Mouse (Mus musculus) right cerebral cortex, postnatal 25 days (tissue): ENCODE results near the gene Cks1b.
A peak's percentile ranks its signal among the peaks of the same experiment; 100 is the strongest.

Experiments
- DNase-seq: peaks from one replicate; pipeline ENCODE4 v3.0.0; 2022

Gene Cks1b

DNA sequence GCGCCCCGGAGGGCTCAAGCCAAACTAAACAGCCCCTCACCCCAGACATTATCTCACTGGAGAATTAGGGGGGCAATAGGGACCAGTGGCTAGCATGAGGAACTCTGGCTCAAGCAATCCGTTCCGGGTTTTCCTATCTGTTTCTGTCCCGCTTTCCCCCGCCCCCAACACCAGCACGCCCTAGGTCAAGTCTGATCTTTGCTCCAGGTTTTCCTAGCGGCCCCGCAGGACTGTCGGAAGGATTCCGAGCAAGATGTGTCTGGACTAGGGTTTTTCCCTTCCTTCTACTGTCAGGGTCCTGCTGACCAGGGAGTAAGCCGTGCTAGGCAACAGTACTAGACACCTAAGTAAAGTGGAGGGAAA lies 23.3 kb downstream of the Cks1b start:
- DNase-seq = no peak

DNA sequence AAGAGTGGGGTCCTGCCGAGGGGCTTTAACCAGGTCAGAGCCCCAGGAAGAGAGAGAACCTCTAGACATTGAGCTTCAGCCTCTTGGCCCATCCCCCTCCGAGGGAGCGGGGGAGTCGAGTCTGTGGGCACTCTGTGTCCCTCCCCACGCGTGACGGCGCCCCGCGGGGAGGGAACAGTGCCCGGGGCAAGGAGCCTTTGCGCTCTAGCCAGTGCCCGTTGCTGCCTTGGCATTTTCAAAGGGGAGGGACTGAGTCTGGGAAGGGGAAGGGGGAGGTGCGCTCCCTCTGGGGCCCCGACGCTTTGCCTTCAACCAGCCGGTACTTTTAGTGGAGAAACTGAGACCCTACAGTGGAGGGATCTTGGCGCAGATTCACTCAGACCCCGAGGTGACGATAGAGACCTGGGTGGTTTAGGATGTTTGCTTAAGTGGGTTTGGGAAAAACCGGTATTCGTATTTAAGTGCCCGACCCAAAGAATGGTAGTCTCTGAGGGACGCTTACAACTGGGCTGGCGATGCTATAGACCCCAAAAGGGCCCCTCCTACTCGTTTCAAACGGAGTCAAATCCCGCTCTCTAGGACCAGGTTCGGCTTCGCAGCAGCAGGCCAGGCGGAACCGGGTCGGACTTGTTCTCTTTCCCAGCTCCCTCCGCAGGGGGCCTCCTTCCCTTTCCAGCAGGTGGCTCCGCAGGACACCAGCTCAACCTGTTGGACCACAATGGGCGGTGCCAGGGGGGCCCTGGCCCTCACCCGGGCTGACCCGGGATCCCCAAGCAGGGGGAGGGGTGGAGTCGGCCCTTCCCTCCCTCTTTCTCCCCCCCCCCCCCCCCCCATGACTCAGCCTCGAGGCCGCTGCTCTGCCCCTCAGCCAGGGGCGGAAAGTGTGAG lies 23.9 kb downstream of the Cks1b start, which contains the start of gene Zbtb7b:
TSS of gene Zbtb7b (minus strand) at position 771 of the 888 bp plus-strand sequence.
- DNase-seq = no peak

GRCm38 (mm10) chr3:89393605-89394004 lies 24.6 kb downstream of the Cks1b start:
- peak; percentile 96 for DNase-seq

DNA sequence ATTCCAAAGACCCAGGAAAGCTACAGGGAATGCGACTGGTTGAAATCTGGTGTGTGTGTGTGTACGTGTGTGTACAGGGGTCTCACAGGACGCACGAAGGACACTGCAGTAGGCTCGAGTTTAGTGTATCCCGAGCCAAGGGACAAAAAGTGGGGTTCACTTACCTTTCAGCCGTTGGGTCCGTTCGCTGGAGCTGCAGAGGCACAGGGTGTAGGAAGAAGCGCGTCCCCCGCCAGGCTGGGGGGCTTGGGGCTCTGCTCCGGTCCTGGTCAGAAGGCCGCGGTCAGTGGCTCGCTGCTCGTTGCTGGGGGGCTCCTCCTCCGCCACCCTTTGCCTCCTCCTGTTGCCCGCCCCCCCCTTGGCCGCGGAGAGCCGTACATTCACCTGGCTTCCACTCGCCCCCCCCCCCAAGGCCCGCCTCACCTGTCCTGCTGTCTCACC lies 25.3 kb downstream of the Cks1b start:
- DNase-seq = no peak

DNA sequence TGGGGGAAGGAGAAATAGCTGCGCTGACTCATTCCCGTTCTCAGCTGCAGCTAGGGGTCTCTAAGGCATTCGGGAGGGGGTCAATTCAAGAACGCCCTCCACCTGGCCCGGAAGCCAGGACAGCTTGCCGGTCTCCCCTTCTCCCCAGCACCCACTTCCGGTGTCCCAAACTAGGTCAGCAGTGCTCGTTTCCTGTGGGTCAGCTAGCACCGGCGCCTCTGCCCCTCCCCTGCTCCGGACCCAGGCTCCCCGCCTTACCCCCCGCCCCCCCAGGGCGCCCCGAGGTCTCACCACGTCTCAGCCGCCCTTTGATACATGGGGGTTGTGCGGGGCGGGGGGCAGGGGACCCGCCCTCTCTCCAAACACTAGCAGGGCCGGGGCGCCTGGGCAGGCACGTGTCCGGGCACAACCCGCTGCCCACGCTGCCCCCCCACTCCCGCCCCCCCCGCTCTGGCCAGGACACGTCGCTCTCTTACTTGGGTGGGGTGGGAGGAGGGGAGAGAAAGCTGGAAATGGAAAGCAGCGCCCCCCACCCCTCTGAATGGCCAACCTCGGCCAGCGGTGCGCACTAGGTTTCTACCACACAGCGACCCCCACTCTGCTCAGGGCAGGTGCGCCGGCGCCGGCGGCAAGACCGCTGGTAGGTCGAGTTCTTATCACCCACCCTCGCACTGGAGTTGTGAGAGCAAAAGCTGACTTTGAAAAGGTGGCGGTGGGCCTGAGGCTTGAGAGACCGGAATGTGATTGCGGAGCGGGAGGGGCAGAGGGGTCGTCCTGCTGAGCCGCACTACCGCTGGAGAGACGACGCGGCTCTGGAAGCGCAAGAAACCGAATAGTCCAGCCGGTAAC lies 26.3 kb downstream of the Cks1b start:
- DNase-seq = no peak

GRCm38 (mm10) chr3:89390699-89391662 lies 27.2 kb downstream of the Cks1b start:
- DNase-seq = no peak

- DNase-seq = no peak
Observed at GRCm38 (mm10) chr3:89390111-89390515, 28.1 kb downstream of the Cks1b start.

GRCm38 (mm10) chr3:89388901-89389740 lies 29.1 kb downstream of the Cks1b start:
- DNase-seq = no peak

- DNase-seq = no peak
Observed at GRCm38 (mm10) chr3:89388134-89388881, 29.9 kb downstream of the Cks1b start.

DNA sequence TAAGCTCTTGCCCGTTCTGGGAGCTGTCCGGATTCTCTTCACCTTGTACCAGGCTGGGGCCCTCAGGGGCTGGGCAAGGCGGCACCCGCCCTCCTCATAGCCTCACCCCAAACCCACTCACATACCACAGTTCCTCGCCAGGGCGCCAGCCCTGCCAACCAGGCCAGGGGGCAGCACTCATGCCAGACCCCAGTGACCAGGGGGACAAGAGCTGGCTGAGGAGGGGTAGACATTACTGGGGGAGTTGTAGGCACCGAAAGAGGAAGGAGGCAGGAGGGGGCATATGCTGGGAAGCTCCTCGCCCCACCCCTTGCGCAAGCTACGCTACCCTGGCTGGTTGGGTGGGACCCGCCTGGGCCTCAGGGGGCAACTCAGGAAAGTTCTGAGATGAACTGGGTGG lies 30.6 kb downstream of the Cks1b start:
- no peak for DNase-seq

- no peak for DNase-seq
Observed at GRCm38 (mm10) chr3:89386438-89387420, 31.5 kb downstream of the Cks1b start.

DNA sequence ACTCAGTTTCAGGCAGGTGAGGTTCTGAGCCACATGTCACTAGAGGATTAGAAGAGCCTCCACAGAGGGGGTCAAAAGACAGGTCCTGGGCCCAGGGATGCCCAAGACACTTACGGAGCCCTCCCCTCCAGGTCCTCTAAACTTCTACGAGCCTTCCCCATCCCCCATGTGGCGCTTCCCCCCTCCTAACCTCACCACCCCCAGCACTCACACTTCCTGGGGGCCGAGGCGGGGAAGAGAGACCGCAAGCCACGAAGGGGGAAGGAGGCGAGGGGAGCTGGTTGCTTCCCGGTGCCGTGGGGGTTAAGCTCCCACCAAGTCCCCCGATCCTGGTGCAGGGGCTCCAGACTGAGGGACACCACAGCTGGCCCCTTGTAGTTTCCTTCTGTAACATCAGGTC lies 32.7 kb downstream of the Cks1b start:
- no peak for DNase-seq

- no peak for DNase-seq
Observed at GRCm38 (mm10) chr3:89384331-89385076, 33.7 kb downstream of the Cks1b start.

DNA sequence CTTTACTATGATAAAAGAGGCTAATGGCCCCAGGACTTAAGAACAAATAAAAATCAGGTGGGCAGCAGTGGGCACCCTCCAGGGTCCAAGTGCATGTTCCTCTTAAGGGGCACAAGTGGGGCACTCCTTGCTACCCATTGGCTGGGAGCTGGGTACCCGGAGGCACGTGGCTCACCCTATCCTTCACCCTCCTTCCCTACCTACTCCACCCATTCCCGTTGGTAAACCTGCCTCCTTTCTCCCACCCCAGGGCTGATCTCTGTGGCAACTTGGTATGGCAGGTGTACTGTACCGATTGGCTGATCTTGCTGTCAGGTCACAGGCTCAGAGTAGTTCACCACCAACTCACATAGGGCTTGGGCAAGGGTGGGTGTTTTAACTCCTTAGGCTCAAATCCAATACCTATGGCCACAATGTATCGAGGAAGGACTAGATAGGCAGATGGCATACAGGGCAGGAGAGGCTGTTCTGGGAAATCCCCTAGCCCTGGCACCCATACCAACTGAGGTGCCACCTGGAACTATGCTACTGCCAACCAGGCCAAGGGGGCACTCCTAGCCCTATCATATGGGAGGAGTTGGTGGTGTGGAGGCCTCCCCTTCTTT lies 34.4 kb downstream of the Cks1b start:
- no peak for DNase-seq

DNA sequence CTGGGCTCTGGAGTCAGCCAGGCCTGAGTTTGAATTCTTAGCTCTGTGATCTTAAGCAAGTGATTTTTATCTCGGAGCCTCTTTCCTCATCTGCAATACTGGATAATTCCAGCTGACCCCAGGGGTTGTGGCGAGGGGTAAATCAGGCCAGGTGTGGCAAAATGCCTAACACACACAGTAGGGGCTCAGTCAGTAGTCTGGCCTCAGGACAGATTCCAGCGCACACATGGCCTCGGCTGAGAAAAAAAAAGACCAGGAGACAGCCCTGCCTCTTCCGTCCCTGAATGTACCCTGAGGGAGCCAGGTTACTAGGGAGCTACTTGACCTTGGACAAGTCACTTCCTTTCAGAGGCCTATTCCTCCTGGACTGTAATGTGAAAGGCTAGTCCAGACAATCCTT lies 35.2 kb downstream of the Cks1b start:
- no peak for DNase-seq

DNA sequence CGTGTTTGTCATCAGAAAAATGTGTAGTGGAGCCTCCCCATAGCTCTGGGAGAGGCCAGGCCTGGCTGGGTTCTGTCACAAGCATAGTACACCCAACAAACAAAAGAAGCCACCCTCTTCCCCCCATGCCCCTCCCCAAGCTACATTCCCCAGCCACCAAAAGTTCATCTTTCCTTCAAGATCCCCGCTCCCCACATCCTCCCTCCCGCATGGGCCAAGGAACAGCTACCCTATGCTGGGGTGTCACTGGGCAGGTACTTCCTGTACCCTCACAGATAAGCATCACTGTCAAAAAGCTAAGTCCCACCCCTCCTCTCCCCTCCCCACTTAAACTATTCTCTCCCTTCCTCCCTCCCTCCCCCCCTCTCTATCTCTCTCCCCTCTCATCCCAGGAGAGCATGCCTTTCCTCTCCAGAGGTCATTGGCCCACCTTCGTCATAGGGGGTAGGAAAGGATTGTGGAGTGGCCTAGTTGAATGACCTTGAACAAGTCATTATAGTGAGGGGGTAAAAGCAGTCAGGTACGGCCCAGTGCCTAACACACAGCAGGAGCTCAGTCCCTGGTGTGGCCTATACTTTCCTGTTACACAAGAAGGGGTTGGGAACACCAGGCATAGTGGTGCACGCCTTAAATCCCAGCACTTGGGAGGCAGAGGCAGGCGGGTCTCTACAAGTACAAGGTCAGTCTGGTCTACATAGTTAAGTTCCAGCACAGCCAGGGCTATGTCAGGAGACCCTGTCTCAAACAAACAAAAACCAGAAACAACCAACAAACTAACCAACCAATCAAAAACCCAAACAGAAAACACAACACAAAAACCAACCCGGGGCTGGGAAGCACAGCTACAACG lies 35.9 kb downstream of the Cks1b start:
- DNase-seq = no peak

GRCm38 (mm10) chr3:89381233-89381632 lies 37.0 kb downstream of the Cks1b start:
- no peak for DNase-seq
